Mouse (Mus musculus): Measurements from ENCODE around the gene Tnr. TPM values are rescaled to one million over a fixed set of nuclear protein-coding genes. Genes with fewer than 3 reads are reported as not detected.

Gene Tnr
- polyA plus RNA-seq, 1 experiment: 0.03 TPM

GRCm38 (mm10) chr1:159865696-159866095 lies 342.1 kb downstream of the Tnr start:
- WGBS: 59% methylated on average over 1 of the region's 1 CpGs
- H3K27me3 ChIP-seq (replicated peaks; ENCODE audit: control insufficient read depth, insufficient read depth, low read length): 0 out of 2 replicates have a peak, but pooled peaks cover 1% of the 10 kb centered on the region

GRCm38 (mm10) chr1:159869619-159870441 lies 346.3 kb downstream of the Tnr start:
- no peak overlapping the region for H3K27ac ChIP-seq (ENCODE audit: insufficient read depth, low read depth, low read length)
- H3K4me1 ChIP-seq (ENCODE audit: control insufficient read depth, insufficient read depth, low read length): no peaks in the 10 kb centered on the region
- no peaks in the 10 kb centered on the region for H3K36me3 ChIP-seq (ENCODE audit: control insufficient read depth, insufficient read depth, low read length)
- TF ChIP-seq POLR2A (IDR thresholded peaks at IDR 0.05; ENCODE audit: low read depth, low read length) (no peak), CTCF (conservative IDR thresholded peaks at IDR 0.05; ENCODE audit: insufficient read depth, insufficient read length, low read depth, low read length) (no peak)
- WGBS: 90% methylated on average over 6 of the region's 6 CpGs
- no peak overlapping the region for H3K4me3 ChIP-seq (ENCODE audit: insufficient read depth, low read depth, low read length)
- no peak for DNase-seq
- H3K27me3 ChIP-seq (replicated peaks; ENCODE audit: control insufficient read depth, insufficient read depth, low read length): no peaks in the 10 kb centered on the region

More at GRCm38 (mm10) chr1:159865696-159866095, 342.1 kb downstream of the Tnr start:
- no peak for DNase-seq
- no peak overlapping the region for H3K27ac ChIP-seq (ENCODE audit: insufficient read depth, low read depth, low read length)
- no peaks in the 10 kb centered on the region for H3K4me1 ChIP-seq (ENCODE audit: control insufficient read depth, insufficient read depth, low read length)
- no peak for TF ChIP-seq POLR2A (IDR thresholded peaks at IDR 0.05; ENCODE audit: low read depth, low read length)
- TF ChIP-seq CTCF (conservative IDR thresholded peaks at IDR 0.05; ENCODE audit: insufficient read depth, insufficient read length, low read depth, low read length): no peak
- no peak overlapping the region for H3K4me3 ChIP-seq (ENCODE audit: insufficient read depth, low read depth, low read length)
- no peaks in the 10 kb centered on the region for H3K36me3 ChIP-seq (ENCODE audit: control insufficient read depth, insufficient read depth, low read length)

GRCm38 (mm10) chr1:159872866-159873265 lies 349.3 kb downstream of the Tnr start:
- 85% methylated on average over 3 of the region's 3 CpGs for WGBS
- Histone ChIP-seq H3K27ac (ENCODE audit: insufficient read depth, low read depth, low read length) (no peak overlapping the region), H3K4me3 (ENCODE audit: insufficient read depth, low read depth, low read length) (no peak overlapping the region), H3K36me3 (ENCODE audit: control insufficient read depth, insufficient read depth, low read length) (no peaks in the 10 kb centered on the region), H3K4me1 (ENCODE audit: control insufficient read depth, insufficient read depth, low read length) (no peaks in the 10 kb centered on the region), H3K27me3 (replicated peaks; ENCODE audit: control insufficient read depth, insufficient read depth, low read length) (no peaks in the 10 kb centered on the region)
- no peak for DNase-seq
- TF ChIP-seq POLR2A (IDR thresholded peaks at IDR 0.05; ENCODE audit: low read depth, low read length): no peak
- TF ChIP-seq CTCF (conservative IDR thresholded peaks at IDR 0.05; ENCODE audit: insufficient read depth, insufficient read length, low read depth, low read length): no peak

- H3K27me3 ChIP-seq (replicated peaks; ENCODE audit: control insufficient read depth, insufficient read depth, low read length): no peaks in the 10 kb centered on the region
Observed at GRCm38 (mm10) chr1:159878681-159879080, 355.1 kb downstream of the Tnr start.

GRCm38 (mm10) chr1:159879866-159880265 lies 356.3 kb downstream of the Tnr start:
- no peak for DNase-seq
- WGBS: 69% methylated on average over 4 of the region's 4 CpGs
- no peak for TF ChIP-seq CTCF (conservative IDR thresholded peaks at IDR 0.05; ENCODE audit: insufficient read depth, insufficient read length, low read depth, low read length)
- no peak for TF ChIP-seq POLR2A (IDR thresholded peaks at IDR 0.05; ENCODE audit: low read depth, low read length)

More at GRCm38 (mm10) chr1:159878681-159879080, 355.1 kb downstream of the Tnr start:
- 56% methylated on average over 3 of the region's 3 CpGs for WGBS
- Histone ChIP-seq H3K36me3 (ENCODE audit: control insufficient read depth, insufficient read depth, low read length) (no peaks in the 10 kb centered on the region), H3K4me3 (ENCODE audit: insufficient read depth, low read depth, low read length) (no peak overlapping the region), H3K4me1 (ENCODE audit: control insufficient read depth, insufficient read depth, low read length) (no peaks in the 10 kb centered on the region), H3K27ac (ENCODE audit: insufficient read depth, low read depth, low read length) (no peak overlapping the region)
- TF ChIP-seq CTCF (conservative IDR thresholded peaks at IDR 0.05; ENCODE audit: insufficient read depth, insufficient read length, low read depth, low read length) (no peak), POLR2A (IDR thresholded peaks at IDR 0.05; ENCODE audit: low read depth, low read length) (no peak)
- DNase-seq: no peak

GRCm38 (mm10) chr1:159885476-159885875 lies 361.9 kb downstream of the Tnr start:
- TF ChIP-seq CTCF (conservative IDR thresholded peaks at IDR 0.05; ENCODE audit: insufficient read depth, insufficient read length, low read depth, low read length): no peak
- TF ChIP-seq POLR2A (IDR thresholded peaks at IDR 0.05; ENCODE audit: low read depth, low read length): no peak
- H3K4me3 ChIP-seq (ENCODE audit: insufficient read depth, low read depth, low read length): no peak overlapping the region
- 48% methylated on average over 3 of the region's 3 CpGs for WGBS

More at GRCm38 (mm10) chr1:159879866-159880265, 356.3 kb downstream of the Tnr start:
- no peaks in the 10 kb centered on the region for H3K27me3 ChIP-seq (replicated peaks; ENCODE audit: control insufficient read depth, insufficient read depth, low read length)
- H3K36me3 ChIP-seq (ENCODE audit: control insufficient read depth, insufficient read depth, low read length): no peaks in the 10 kb centered on the region
- no peaks in the 10 kb centered on the region for H3K4me1 ChIP-seq (ENCODE audit: control insufficient read depth, insufficient read depth, low read length)
- H3K27ac ChIP-seq (ENCODE audit: insufficient read depth, low read depth, low read length): no peak overlapping the region
- H3K4me3 ChIP-seq (ENCODE audit: insufficient read depth, low read depth, low read length): no peak overlapping the region

GRCm38 (mm10) chr1:159888611-159889010 lies 365.0 kb downstream of the Tnr start:
- no peaks in the 10 kb centered on the region for H3K27me3 ChIP-seq (replicated peaks; ENCODE audit: control insufficient read depth, insufficient read depth, low read length)
- H3K4me1 ChIP-seq (ENCODE audit: control insufficient read depth, insufficient read depth, low read length): no peaks in the 10 kb centered on the region
- H3K36me3 ChIP-seq (ENCODE audit: control insufficient read depth, insufficient read depth, low read length): no peaks in the 10 kb centered on the region
- no peak overlapping the region for H3K4me3 ChIP-seq (ENCODE audit: insufficient read depth, low read depth, low read length)
- 98% methylated on average over 5 of the region's 5 CpGs for WGBS
- no peak for TF ChIP-seq POLR2A (IDR thresholded peaks at IDR 0.05; ENCODE audit: low read depth, low read length)
- TF ChIP-seq CTCF (conservative IDR thresholded peaks at IDR 0.05; ENCODE audit: insufficient read depth, insufficient read length, low read depth, low read length): no peak
- DNase-seq: no peak
- H3K27ac ChIP-seq (ENCODE audit: insufficient read depth, low read depth, low read length): no peak overlapping the region

More at GRCm38 (mm10) chr1:159885476-159885875, 361.9 kb downstream of the Tnr start:
- no peak for DNase-seq
- Histone ChIP-seq H3K36me3 (ENCODE audit: control insufficient read depth, insufficient read depth, low read length) (no peaks in the 10 kb centered on the region), H3K4me1 (ENCODE audit: control insufficient read depth, insufficient read depth, low read length) (no peaks in the 10 kb centered on the region), H3K27ac (ENCODE audit: insufficient read depth, low read depth, low read length) (no peak overlapping the region), H3K27me3 (replicated peaks; ENCODE audit: control insufficient read depth, insufficient read depth, low read length) (no peaks in the 10 kb centered on the region)
